ENCODE assay signal across 8 mouse cellular contexts in genomic region chr13:100014906-100015895, GRCm38 (mm10). TPM values are rescaled to one million over a fixed set of nuclear protein-coding genes. Genes with fewer than 3 reads are reported as not detected.
A peak's percentile ranks its signal among the peaks of the same experiment; 100 is the strongest.
DNase-seq lines count a peak whose midpoint lies in the region; ATAC-seq lines count a peak whose summit lies in the region.

Gene Mccc2, minus strand, starts transcription at chr13:100015639.

- no peaks in the 10 kb centered on the region for H3K9me3 ChIP-seq in forebrain, embryonic 14.5 days (replicated peaks; ENCODE audit: control insufficient read depth, low read length)
- no peaks in the 10 kb centered on the region for H3K9me3 ChIP-seq in neural tube, embryonic 15.5 days (replicated peaks)

- peak within 1 kb of the TSS; percentile 68 for H3K4me3 ChIP-seq in forebrain, embryonic 14.5 days (ENCODE audit: low read depth, low read length)
- H3K4me3 ChIP-seq in neural tube, embryonic 15.5 days (replicated peaks): peak within 1 kb of the TSS; percentile 60

- peak within 1 kb of the TSS; percentile 41; the same call in 1 of the 2 replicates for H3K27ac ChIP-seq in forebrain, embryonic 14.5 days (ENCODE audit: low read depth, low read length)
- H3K27ac ChIP-seq in neural tube, embryonic 15.5 days (replicated peaks): peak within 1 kb of the TSS; percentile 76

- ATAC-seq in forebrain, embryonic 14.5 days: peak; percentile 100
- peak; percentile 100 for ATAC-seq in neural tube, embryonic 15.5 days (ENCODE audit: low FRiP score)

- H3K4me1 ChIP-seq in forebrain, embryonic 14.5 days (ENCODE audit: control insufficient read depth, insufficient read depth, low read length): peaks cover 11% of the 10 kb centered on the region
- peaks cover 23% of the 10 kb centered on the region for H3K4me1 ChIP-seq in neural tube, embryonic 15.5 days

- DNase-seq in ES-CJ7 (ENCODE audit: low read depth, low spot score): peak; percentile 90
- peak; percentile 76 for DNase-seq in cerebellum, adult 11 months
- peak; percentile 96 for DNase-seq in forebrain, embryonic 14.5 days (ENCODE audit: low spot score)
- peak; percentile 84 to 85 for DNase-seq in heart, postnatal 14 days
- peak; percentile 83 for DNase-seq in layer of hippocampus, adult 11-12 months (ENCODE audit: low spot score)
- DNase-seq in lung, adult 18-20 months: peak; percentile 86 to 89
- DNase-seq in testis, postnatal 14 days (ENCODE audit: low spot score): peak; percentile 82

- H3K4me2 ChIP-seq in forebrain, embryonic 14.5 days (ENCODE audit: low read length): peak within 1 kb of the TSS; percentile 88
- peak within 1 kb of the TSS; percentile 91 for H3K4me2 ChIP-seq in neural tube, embryonic 15.5 days

- H3K9ac ChIP-seq in forebrain, embryonic 14.5 days (ENCODE audit: low read length): peak within 1 kb of the TSS; percentile 80
- H3K9ac ChIP-seq in neural tube, embryonic 15.5 days (replicated peaks): peak within 1 kb of the TSS; percentile 63

- intact Hi-C loops in heart, postnatal 14 days (cut with DNase I): loop anchor here (10.0 kb wide), 1 partner anchor 660 kb away; no protein-coding TSS in a partner anchor

- 5% methylated on average over 47 of the region's 47 CpGs for WGBS in forebrain, embryonic 14.5 days
- WGBS in neural tube, embryonic 15.5 days: 4% methylated on average over 47 of the region's 47 CpGs

- peaks cover 6% of the 10 kb centered on the region; the same call in 1 of the 2 replicates for H3K36me3 ChIP-seq in forebrain, embryonic 14.5 days (ENCODE audit: control insufficient read depth, insufficient read depth, low read length)
- no peaks in the 10 kb centered on the region for H3K36me3 ChIP-seq in neural tube, embryonic 15.5 days

- H3K27me3 ChIP-seq in forebrain, embryonic 14.5 days (replicated peaks; ENCODE audit: control insufficient read depth, insufficient read depth, low read length): no peaks in the 10 kb centered on the region
- no peaks in the 10 kb centered on the region for H3K27me3 ChIP-seq in neural tube, embryonic 15.5 days (replicated peaks)

RNA-seq across cellular contexts. Expression of gene Mccc2, which starts in this region (rescaled TPM):
- 37.5 and 38.7 TPM in 2 replicates for polyA plus RNA-seq in forebrain, embryonic 14.5 days (2014; fragmentation: Nextera tagmentation; extraction: Ambion mirVana)
- total RNA-seq in heart, postnatal 14 days (2021): 10 to 100 TPM; 50.1 to 55.5 TPM
- polyA plus RNA-seq in neural tube, embryonic 15.5 days (2015; fragmentation: Nextera tagmentation; extraction: Ambion mirVana): 38.3 and 38.7 TPM in 2 replicates

Comparison
In these comparisons a context has a peak if more than half of its experiments do, and no peak if none do; other contexts are left out.
1. Peak in every context shown above with its lines: DNase-seq, ATAC-seq, H3K4me3 ChIP-seq and H3K27ac ChIP-seq.